Mouse (Mus musculus): ENCODE data around the gene Gfpt1. TPM values are rescaled to one million over a fixed set of nuclear protein-coding genes. Genes with fewer than 3 reads are reported as not detected.

The Gfpt1 gene
- polyA plus RNA-seq, 1 experiment from 2014 or later, result 20.0 TPM

DNA sequence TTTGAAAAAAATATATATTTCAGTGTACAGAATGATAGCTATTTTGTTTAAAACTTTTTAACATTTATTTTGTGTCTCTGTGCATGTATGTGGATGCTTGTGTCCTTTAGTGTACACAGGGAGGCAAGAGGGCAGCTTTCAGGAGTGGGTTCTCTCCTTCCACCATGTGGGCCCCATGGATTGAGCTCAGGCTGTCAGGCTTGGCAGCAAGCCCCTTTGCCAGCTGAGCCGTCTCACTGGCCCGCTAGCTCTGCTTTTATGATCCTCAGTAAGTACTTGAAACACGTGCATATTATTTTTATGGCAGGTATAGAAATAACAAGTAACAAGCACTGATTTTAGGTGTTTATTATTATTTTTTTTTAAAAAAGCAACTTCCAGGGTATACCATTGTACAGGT is 90.9 kb downstream of the Gfpt1 start:
- Histone ChIP-seq H3K4me2 (ENCODE audit: low read depth, low read length) (no peak overlapping the region), H3K36me3 (replicated peaks; ENCODE audit: control insufficient read depth, insufficient read depth, low read depth, low read length) (no peaks in the 10 kb centered on the region), H3K9me3 (replicated peaks; ENCODE audit: control insufficient read depth, low read length) (no peaks in the 10 kb centered on the region), H3K27ac (replicated peaks; ENCODE audit: low read depth, low read length) (no peak overlapping the region), H3K4me1 (ENCODE audit: control insufficient read depth, insufficient read depth, low read length) (no peaks in the 10 kb centered on the region), H3K27me3 (ENCODE audit: control insufficient read depth, insufficient read depth, low read length) (no peaks in the 10 kb centered on the region), H3K9ac (replicated peaks; ENCODE audit: low read length) (no peak overlapping the region), H3K4me3 (ENCODE audit: low read depth, low read length) (no peak overlapping the region)
- no peak for ATAC-seq (replicated peaks; ENCODE audit: insufficient number of reproducible peaks, low FRiP score, low TSS enrichment, low read depth)
- WGBS, result 88% methylated on average over 3 of the region's 3 CpGs
- no peak for DNase-seq (ENCODE audit: low spot score)

DNA sequence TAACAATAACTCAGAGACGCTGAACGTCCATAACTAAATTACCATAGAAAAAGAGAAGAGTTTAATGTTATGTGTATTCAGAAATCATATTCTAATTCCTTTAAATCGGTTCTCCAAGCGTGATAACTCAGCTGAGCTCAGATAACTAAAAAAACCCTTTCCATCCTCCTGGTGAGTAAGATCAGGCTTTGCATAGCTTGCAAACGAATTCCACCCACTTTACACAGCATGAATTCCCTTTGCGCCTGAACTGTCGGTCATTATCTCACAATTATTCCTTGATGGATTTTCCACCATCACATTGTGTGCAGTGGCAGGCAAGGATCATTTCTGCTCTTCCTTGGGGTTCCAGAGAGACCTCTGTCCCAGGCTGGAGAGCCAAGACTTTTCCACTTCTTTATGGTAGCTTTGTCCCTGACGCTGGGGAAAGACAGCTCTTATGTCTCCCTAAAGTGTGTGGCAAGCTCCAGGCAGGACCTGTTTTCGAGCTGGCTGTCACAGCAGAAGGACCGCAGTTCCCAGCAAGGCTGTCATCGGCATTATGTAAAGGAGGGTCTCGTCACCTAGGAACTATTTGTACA is 91.4 kb downstream of the Gfpt1 start:
- H3K27me3 ChIP-seq (ENCODE audit: control insufficient read depth, insufficient read depth, low read length), result no peaks in the 10 kb centered on the region
- DNase-seq (ENCODE audit: low spot score) (no peak), ATAC-seq (replicated peaks; ENCODE audit: insufficient number of reproducible peaks, low FRiP score, low TSS enrichment, low read depth) (no peak)
- H3K27ac ChIP-seq (replicated peaks; ENCODE audit: low read depth, low read length), result no peak overlapping the region
- no peaks in the 10 kb centered on the region for H3K36me3 ChIP-seq (replicated peaks; ENCODE audit: control insufficient read depth, insufficient read depth, low read depth, low read length)
- WGBS, result 83% methylated on average over 12 of the region's 12 CpGs
- H3K4me1 ChIP-seq (ENCODE audit: control insufficient read depth, insufficient read depth, low read length), result no peaks in the 10 kb centered on the region
- no peak overlapping the region for H3K4me2 ChIP-seq (ENCODE audit: low read depth, low read length)
- no peak overlapping the region for H3K9ac ChIP-seq (replicated peaks; ENCODE audit: low read length)
- H3K9me3 ChIP-seq (replicated peaks; ENCODE audit: control insufficient read depth, low read length), result no peaks in the 10 kb centered on the region
- no peak overlapping the region for H3K4me3 ChIP-seq (ENCODE audit: low read depth, low read length)

DNA sequence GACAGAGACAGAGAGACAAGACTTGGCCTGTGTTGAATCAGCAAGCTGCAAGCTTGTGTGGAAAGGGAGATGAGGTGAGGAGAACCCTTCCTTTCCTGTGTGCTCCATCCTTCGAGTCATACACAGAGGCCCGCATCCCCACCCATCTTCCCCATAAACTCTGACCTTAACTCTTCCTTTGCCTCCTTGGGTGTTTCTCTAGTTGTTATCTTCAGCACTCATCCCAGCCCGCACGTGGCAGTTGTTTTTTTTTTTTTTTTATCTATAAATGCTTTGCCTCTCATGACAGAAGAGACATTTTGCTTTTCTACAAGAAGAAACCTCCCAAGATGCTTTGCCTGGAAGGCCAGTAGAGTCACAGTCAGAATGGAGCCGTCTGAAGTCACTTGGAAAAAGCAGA is 95.8 kb downstream of the Gfpt1 start:
- Histone ChIP-seq H3K9ac (replicated peaks; ENCODE audit: low read length) (no peak overlapping the region), H3K4me2 (ENCODE audit: low read depth, low read length) (no peak overlapping the region), H3K27me3 (ENCODE audit: control insufficient read depth, insufficient read depth, low read length) (no peaks in the 10 kb centered on the region), H3K36me3 (replicated peaks; ENCODE audit: control insufficient read depth, insufficient read depth, low read depth, low read length) (no peaks in the 10 kb centered on the region; the same call in 1 of the 2 replicates), H3K27ac (replicated peaks; ENCODE audit: low read depth, low read length) (no peak overlapping the region), H3K4me1 (ENCODE audit: control insufficient read depth, insufficient read depth, low read length) (no peaks in the 10 kb centered on the region), H3K4me3 (ENCODE audit: low read depth, low read length) (no peak overlapping the region), H3K9me3 (replicated peaks; ENCODE audit: control insufficient read depth, low read length) (no peaks in the 10 kb centered on the region)
- no peak for DNase-seq (ENCODE audit: low spot score)
- 90% methylated on average over 5 of the region's 5 CpGs for WGBS
- ATAC-seq (replicated peaks; ENCODE audit: insufficient number of reproducible peaks, low FRiP score, low TSS enrichment, low read depth), result no peak

DNA sequence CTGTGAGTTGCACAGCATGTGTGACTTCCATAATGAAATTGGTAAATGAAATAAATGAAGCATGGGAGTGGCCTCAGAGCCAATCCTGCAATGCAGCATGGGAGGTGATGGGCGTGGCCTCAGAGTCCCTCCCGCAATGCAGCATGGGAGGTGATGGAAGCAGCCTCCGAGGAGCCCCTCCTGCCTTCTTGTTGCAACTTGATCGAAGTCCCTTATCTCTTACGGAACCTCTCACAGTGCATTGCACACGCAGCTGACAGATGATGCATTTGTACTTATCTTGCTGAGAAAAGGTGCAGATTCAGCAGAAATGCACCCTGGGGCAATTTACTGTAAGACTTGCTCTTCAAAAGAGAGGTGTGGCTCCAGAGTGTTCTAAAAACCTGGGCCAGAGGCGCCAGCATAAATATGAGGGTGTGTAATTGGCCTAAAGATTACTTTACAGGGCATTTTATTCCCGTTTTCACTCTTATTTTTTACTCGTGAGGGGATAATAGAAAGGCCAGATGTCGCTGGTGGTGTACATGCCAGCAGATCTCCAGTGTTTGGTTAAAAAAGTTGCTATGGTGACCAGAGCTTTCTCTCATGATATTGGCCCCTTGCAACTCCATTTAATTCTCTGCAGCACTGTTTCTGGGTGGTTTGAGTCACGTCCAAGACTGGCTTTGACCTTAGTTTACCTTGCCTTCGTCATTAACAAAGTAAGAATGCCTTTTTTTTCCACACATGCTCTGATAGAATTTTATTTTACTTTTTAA is 97.3 kb downstream of the Gfpt1 start:
- 81% methylated on average over 12 of the region's 12 CpGs for WGBS
- no peaks in the 10 kb centered on the region for H3K9me3 ChIP-seq (replicated peaks; ENCODE audit: control insufficient read depth, low read length)
- H3K27me3 ChIP-seq (ENCODE audit: control insufficient read depth, insufficient read depth, low read length), result no peaks in the 10 kb centered on the region
- DNase-seq (ENCODE audit: low spot score), result no peak
- H3K9ac ChIP-seq (replicated peaks; ENCODE audit: low read length), result no peak overlapping the region
- no peaks in the 10 kb centered on the region for H3K4me1 ChIP-seq (ENCODE audit: control insufficient read depth, insufficient read depth, low read length)
- no peak overlapping the region for H3K4me3 ChIP-seq (ENCODE audit: low read depth, low read length)
- no peak for ATAC-seq (replicated peaks; ENCODE audit: insufficient number of reproducible peaks, low FRiP score, low TSS enrichment, low read depth)
- H3K36me3 ChIP-seq (replicated peaks; ENCODE audit: control insufficient read depth, insufficient read depth, low read depth, low read length), result no peaks in the 10 kb centered on the region; the same call in 1 of the 2 replicates
- H3K27ac ChIP-seq (replicated peaks; ENCODE audit: low read depth, low read length), result no peak overlapping the region
- no peak overlapping the region for H3K4me2 ChIP-seq (ENCODE audit: low read depth, low read length)

Other genes with a start within 250 kb of the Gfpt1 start
- 12.5 and 14.1 TPM in 2 replicates for gene Anxa4, start 249.3 kb upstream of the Gfpt1 start, polyA plus RNA-seq (2014; fragmentation: Nextera tagmentation; extraction: Ambion mirVana)
- gene Aak1, start 193.3 kb upstream of the Gfpt1 start, polyA plus RNA-seq (2014; fragmentation: Nextera tagmentation; extraction: Ambion mirVana), result 17.2 and 17.3 TPM in 2 replicates
- 104 TPM in 2 replicates for gene Nfu1, start 33.6 kb upstream of the Gfpt1 start, polyA plus RNA-seq (2014; fragmentation: Nextera tagmentation; extraction: Ambion mirVana)
- gene D6Ertd527e, start 61.9 kb downstream of the Gfpt1 start, polyA plus RNA-seq (2014; fragmentation: Nextera tagmentation; extraction: Ambion mirVana), result 0.32 and 0.33 TPM in 2 replicates

Data from embryonic facial prominence, embryonic 11.5 days (tissue).